Mouse (Mus musculus) left cerebral cortex, adult 18-20 months (tissue): ENCODE results near the gene Csdc2. TPM values are rescaled to one million over a fixed set of nuclear protein-coding genes. Genes with fewer than 3 reads are reported as not detected.

Experiments
- DNase-seq, 2 experiments: peaks; one replicate each; pipeline ENCODE4 v3.0.0; 2021 to 2022; ENCODE audit warnings: low spot score in 2 of 2, mixed read lengths in 1 of 2
- total RNA-seq, 2 experiments: library from RNA; stranded (reverse); gene quantifications; 2 replicates each; pipeline ENCODE4 v1.2.3; 2021

The Csdc2 gene
- total RNA-seq, 2 experiments from 2014 or later, result 80.7 to 90.7 TPM

DNA sequence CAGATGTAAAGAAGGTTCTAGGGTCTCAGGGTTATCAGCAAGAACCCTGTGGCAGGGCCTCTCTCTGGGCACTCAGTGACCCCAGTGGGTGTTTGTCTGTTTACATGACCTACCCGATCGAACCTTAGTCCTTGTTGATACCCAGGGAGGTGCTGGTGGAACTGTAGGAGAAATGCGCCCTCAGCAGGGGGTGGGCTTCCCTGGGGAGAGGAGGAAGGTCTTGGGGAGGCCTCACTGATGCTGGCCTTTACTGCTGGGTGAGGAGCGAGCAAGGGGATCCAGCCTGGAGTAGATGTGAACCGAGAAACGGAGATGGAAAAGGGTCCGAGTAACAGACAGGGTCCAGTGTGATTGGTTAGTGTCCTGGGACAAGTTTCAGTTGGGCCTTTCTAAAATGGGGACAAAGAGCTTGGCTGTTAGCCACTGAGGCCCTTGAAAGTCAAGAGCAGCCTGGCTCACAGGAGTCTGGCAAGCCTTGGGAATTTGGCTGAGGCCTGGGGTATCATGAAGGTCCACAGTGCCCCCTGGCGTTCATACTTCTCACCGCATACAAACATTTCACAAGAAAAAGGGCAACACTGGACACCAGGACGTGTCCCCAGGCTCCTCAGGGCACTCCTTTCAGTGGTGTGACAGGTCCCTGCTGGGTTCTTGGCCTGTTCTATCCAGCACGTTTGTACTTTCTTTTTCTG is 53.0 kb downstream of the Csdc2 start:
- DNase-seq, result peak; percentile 80 to 86

DNA sequence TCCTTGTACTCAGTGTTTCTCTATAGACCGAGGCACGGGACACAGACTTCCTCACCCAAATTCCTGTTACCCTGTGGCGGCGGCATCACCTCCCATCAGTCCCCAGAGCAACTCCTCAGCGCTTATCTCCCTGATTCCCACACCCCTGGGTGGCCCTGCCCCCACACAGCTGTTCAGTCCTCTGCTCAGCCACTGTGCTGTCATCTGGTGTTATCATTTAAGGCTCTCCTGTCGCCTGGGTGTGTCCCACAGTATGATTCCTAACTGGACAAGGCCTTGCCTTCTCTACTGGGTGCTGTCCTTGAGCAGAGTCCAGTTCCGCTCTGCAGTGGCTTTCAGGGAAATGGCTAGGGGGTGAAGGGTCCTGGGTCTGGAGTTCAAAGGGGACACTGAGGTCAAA is 54.0 kb downstream of the Csdc2 start:
- no peak for DNase-seq

- no peak for DNase-seq
Observed at GRCm38 (mm10) chr15:81993992-81994391, 57.4 kb downstream of the Csdc2 start.

Other genes with a start within 250 kb of the Csdc2 start
- 10 to 100 TPM; 11.5 to 12.3 TPM for gene Chadl, start 239.5 kb upstream of the Csdc2 start, total RNA-seq
- 100 to 1,000 TPM; 163 to 181 TPM for gene Zc3h7b, start 191.7 kb upstream of the Csdc2 start, total RNA-seq
- 100 to 1,000 TPM; 224 to 240 TPM for gene Rangap1, start 191.2 kb upstream of the Csdc2 start, total RNA-seq
- 100 to 1,000 TPM; 226 to 245 TPM for gene Tef, start 134.3 kb upstream of the Csdc2 start, total RNA-seq
- 10 to 100 TPM; 33.6 to 36.7 TPM for gene Tob2, start 78.0 kb upstream of the Csdc2 start, total RNA-seq
- gene Phf5a, start 64.8 kb upstream of the Csdc2 start, total RNA-seq, result 10 to 100 TPM; 32.5 to 35.0 TPM
- 100 to 1,000 TPM; 414 to 429 TPM for gene Aco2, start 64.5 kb upstream of the Csdc2 start, total RNA-seq
- gene Polr3h, start 10.5 kb upstream of the Csdc2 start, total RNA-seq, result 10 to 100 TPM; 50.9 to 52.1 TPM
- gene Pmm1, start 24.2 kb downstream of the Csdc2 start, total RNA-seq, result 100 to 1,000 TPM; 201 TPM
- not detected for gene 1700029P11Rik, start 43.8 kb downstream of the Csdc2 start, total RNA-seq
- 10 to 100 TPM; 19.9 to 22.2 TPM for gene Xrcc6, start 51.1 kb downstream of the Csdc2 start, total RNA-seq
- 10 to 100 TPM; 83.4 to 85.2 TPM for gene Desi1, start 97.1 kb downstream of the Csdc2 start, total RNA-seq
- 100 to 1,000 TPM; 117 to 125 TPM for gene Snu13, start 110.8 kb downstream of the Csdc2 start, total RNA-seq
- gene 4930407I10Rik, start 122.4 kb downstream of the Csdc2 start, total RNA-seq, result not detected
- 1 to 10 TPM; 3.7 to 4.0 TPM for gene Mei1, start 133.2 kb downstream of the Csdc2 start, total RNA-seq
- 10 to 100 TPM; 11.1 to 12.6 TPM for gene Ccdc134, start 191.2 kb downstream of the Csdc2 start, total RNA-seq
- 100 to 1,000 TPM; 213 to 223 TPM for gene Srebf2, start 210.4 kb downstream of the Csdc2 start, total RNA-seq